Mouse (Mus musculus) G1E (cell line): ENCODE measurements at regions not wholly inside any gene's neighbourhood (a gene's known extent, or its start where the extent isn't known, plus 50 kb on each side); places are given as distances from the start of the nearest gene placed in this dataset.

Experiments
- ATAC-seq: 2 replicates; pipeline ENCODE4 v1.8.0; 2016; ENCODE audit warnings: mild to moderate bottlenecking; ENCODE audit not compliant: insufficient number of reproducible peaks, poor library complexity, low FRiP score, severe bottlenecking; ENCODE audit errors: extremely low read depth
- DNase-seq: peaks from one replicate; pipeline ENCODE4 v3.0.0; 2012; ENCODE audit warnings: low spot score
- H3K27me3 ChIP-seq: 2 replicates; pipeline ENCODE4 v1.6.1; 2012; ENCODE audit warnings: mild to moderate bottlenecking, low read length, inconsistent platforms; ENCODE audit not compliant: insufficient read depth
- H3K36me3 ChIP-seq: replicated peaks from 2 replicates; pipeline ENCODE3; 2012; ENCODE audit warnings: mild to moderate bottlenecking, inconsistent platforms
- H3K4me1 ChIP-seq: 2 replicates; pipeline ENCODE4 v1.6.1; 2012; ENCODE audit warnings: low read depth, low read length, inconsistent platforms, mixed read lengths; ENCODE audit not compliant: insufficient read depth
- H3K4me3 ChIP-seq: 2 replicates; pipeline ENCODE4 v1.5.1; 2012; ENCODE audit warnings: low read depth, mild to moderate bottlenecking, inconsistent platforms, low read length, moderate library complexity, mixed read lengths
- H3K9me3 ChIP-seq: replicated peaks from 2 replicates; pipeline ENCODE4 v1.6.1; 2012; ENCODE audit warnings: inconsistent platforms
- CTCF ChIP-seq: IDR thresholded peaks from 2 replicates; pipeline ENCODE4 v1.5.1; 2012; ENCODE audit warnings: low read depth, low read length, inconsistent platforms, mixed read lengths
- GATA1 ChIP-seq: IDR thresholded peaks from 2 replicates; pipeline ENCODE4 v1.6.1; 2012; ENCODE audit warnings: borderline replicate concordance, low read length, inconsistent platforms, mixed read lengths
- GATA2 ChIP-seq: IDR thresholded peaks from 2 replicates; pipeline ENCODE4 v1.6.1; 2012; ENCODE audit warnings: low read depth, low read length, inconsistent platforms, borderline replicate concordance
- POLR2AphosphoS5 ChIP-seq: IDR thresholded peaks from 2 replicates; pipeline ENCODE4 v1.6.1; 2012; ENCODE audit warnings: low read depth, low read length, inconsistent platforms; ENCODE audit not compliant: insufficient replicate concordance
- TAL1 ChIP-seq: conservative IDR thresholded peaks from 2 replicates; pipeline ENCODE4 v1.6.1; 2012; ENCODE audit warnings: low read depth, low read length, inconsistent platforms, mixed read lengths

- peaks cover 6% of the 10 kb centered on the region for H3K9me3 ChIP-seq
- no peak for DNase-seq
Observed at GRCm38 (mm10) chr16:76549628-76550027, 176.0 kb upstream of the Nrip1 start.

GRCm38 (mm10) chr16:76547087-76547486 lies 173.5 kb upstream of the Nrip1 start:
- no peak for DNase-seq
- TF ChIP-seq GATA2 (no peak), CTCF (no peak), GATA1 (no peak), TAL1 (no peak), POLR2AphosphoS5 (no peak)
- no peak for ATAC-seq
- no peaks in the 10 kb centered on the region for H3K27me3 ChIP-seq
- peaks cover 6% of the 10 kb centered on the region for H3K9me3 ChIP-seq
- no peaks in the 10 kb centered on the region for H3K36me3 ChIP-seq
- H3K4me1 ChIP-seq: peaks cover 5% of the 10 kb centered on the region; the same call in 1 of the 2 replicates
- H3K4me3 ChIP-seq: no peak overlapping the region

More at GRCm38 (mm10) chr16:76549628-76550027, 176.0 kb upstream of the Nrip1 start:
- TF ChIP-seq CTCF (no peak), GATA2 (no peak), GATA1 (no peak), POLR2AphosphoS5 (no peak), TAL1 (no peak)
- no peaks in the 10 kb centered on the region for H3K27me3 ChIP-seq
- H3K4me3 ChIP-seq: no peak overlapping the region
- H3K36me3 ChIP-seq: no peaks in the 10 kb centered on the region
- H3K4me1 ChIP-seq: peaks cover 5% of the 10 kb centered on the region; the same call in 1 of the 2 replicates
- no peak for ATAC-seq

GRCm38 (mm10) chr16:76546632-76547031 lies 173.0 kb upstream of the Nrip1 start:
- H3K9me3 ChIP-seq: peaks cover 6% of the 10 kb centered on the region
- no peak for DNase-seq
- H3K27me3 ChIP-seq: no peaks in the 10 kb centered on the region
- no peak overlapping the region for H3K4me3 ChIP-seq
- ATAC-seq: no peak
- no peaks in the 10 kb centered on the region for H3K36me3 ChIP-seq
- peaks cover 5% of the 10 kb centered on the region; the same call in 1 of the 2 replicates for H3K4me1 ChIP-seq
- TF ChIP-seq TAL1: no peak
- TF ChIP-seq CTCF: no peak
- TF ChIP-seq GATA1: no peak
- TF ChIP-seq POLR2AphosphoS5: no peak
- no peak for TF ChIP-seq GATA2

DNA sequence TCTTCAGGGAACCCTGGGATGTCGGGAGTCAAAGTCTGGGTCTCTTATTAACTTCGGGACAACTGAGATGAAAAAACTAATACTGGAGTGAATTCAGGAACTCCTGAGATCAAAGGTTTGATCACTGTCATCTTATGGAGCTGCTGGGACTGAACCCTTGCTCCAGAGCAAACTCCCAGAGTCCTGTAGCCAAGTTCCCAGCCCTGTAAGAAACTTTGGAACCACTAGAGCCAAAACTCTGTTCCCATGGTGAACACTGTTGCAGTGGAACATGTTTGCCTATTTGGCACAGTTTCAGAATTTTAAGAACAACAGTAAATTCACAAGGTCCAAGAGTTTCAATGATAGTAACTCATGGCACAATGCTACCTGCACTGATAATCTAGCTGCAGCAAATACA lies 172.3 kb upstream of the Nrip1 start:
- no peaks in the 10 kb centered on the region for H3K27me3 ChIP-seq
- H3K9me3 ChIP-seq: peaks cover 6% of the 10 kb centered on the region
- peaks cover 5% of the 10 kb centered on the region; the same call in 1 of the 2 replicates for H3K4me1 ChIP-seq
- ATAC-seq (no peak), DNase-seq (no peak)
- H3K4me3 ChIP-seq: no peak overlapping the region
- no peak for TF ChIP-seq GATA2
- TF ChIP-seq TAL1: no peak
- TF ChIP-seq POLR2AphosphoS5: no peak
- TF ChIP-seq GATA1: no peak
- no peak for TF ChIP-seq CTCF
- no peaks in the 10 kb centered on the region for H3K36me3 ChIP-seq

- no peaks in the 10 kb centered on the region for H3K27me3 ChIP-seq
- H3K4me3 ChIP-seq: no peak overlapping the region
- ATAC-seq: no peak
- H3K9me3 ChIP-seq: peaks cover 6% of the 10 kb centered on the region
- no peaks in the 10 kb centered on the region for H3K36me3 ChIP-seq
- DNase-seq: no peak
- H3K4me1 ChIP-seq: peaks cover 5% of the 10 kb centered on the region; the same call in 1 of the 2 replicates
- TF ChIP-seq GATA2: no peak
Observed at GRCm38 (mm10) chr16:76544972-76545371, 171.3 kb upstream of the Nrip1 start.

DNA sequence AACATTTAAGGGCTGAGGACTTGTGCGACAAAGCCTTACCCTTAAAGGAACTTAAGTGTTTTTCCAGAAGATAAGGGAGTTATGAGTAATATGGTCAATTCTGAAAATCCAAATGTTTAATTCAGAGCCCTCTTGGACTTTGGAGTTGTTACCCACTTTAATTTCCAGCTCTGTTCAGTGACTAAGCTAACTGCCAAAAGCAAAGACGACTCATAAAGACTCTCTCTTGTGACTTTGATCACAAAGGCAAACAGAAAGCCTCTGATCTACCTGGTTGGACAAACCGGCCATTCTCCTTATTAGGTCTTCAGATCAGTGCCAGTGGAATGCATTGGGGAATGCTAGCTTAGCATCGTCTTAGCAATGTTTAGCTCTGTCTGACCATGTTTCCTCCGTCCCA lies 167.3 kb upstream of the Nrip1 start:
- no peak for ATAC-seq
- TF ChIP-seq GATA1 (no peak), TAL1 (no peak), CTCF (no peak), POLR2AphosphoS5 (no peak), GATA2 (no peak)

GRCm38 (mm10) chr16:76540328-76540923 lies 166.8 kb upstream of the Nrip1 start:
- Histone ChIP-seq H3K4me1 (no peaks in the 10 kb centered on the region; the same call in 1 of the 2 replicates), H3K27me3 (no peaks in the 10 kb centered on the region), H3K4me3 (no peak overlapping the region), H3K36me3 (no peaks in the 10 kb centered on the region), H3K9me3 (no peaks in the 10 kb centered on the region)
- no peak for TF ChIP-seq TAL1
- TF ChIP-seq CTCF: no peak
- no peak for TF ChIP-seq GATA1
- no peak for TF ChIP-seq POLR2AphosphoS5
- TF ChIP-seq GATA2: no peak
- DNase-seq (no peak), ATAC-seq (no peak)

More for the DNA sequence above, 167.3 kb upstream of the Nrip1 start:
- Histone ChIP-seq H3K36me3 (no peaks in the 10 kb centered on the region), H3K4me1 (no peaks in the 10 kb centered on the region; the same call in 1 of the 2 replicates), H3K4me3 (no peak overlapping the region), H3K27me3 (no peaks in the 10 kb centered on the region), H3K9me3 (no peaks in the 10 kb centered on the region)
- DNase-seq: no peak
